Mouse (Mus musculus) layer of hippocampus, adult 8-10 months (tissue): ENCODE measurements at regions not wholly inside any gene's neighbourhood (a gene's known extent, or its start where the extent isn't known, plus 50 kb on each side); places are given as distances from the start of the nearest gene placed in this dataset.

ENCODE experiments used
- DNase-seq, 2 experiments: peaks; one replicate each; pipeline ENCODE4 v3.0.0; 2022; ENCODE audit warnings: low spot score in 2 of 2

- DNase-seq: no peak
These were observed 1275.9 kb upstream of the A1bg start for GRCm38 (mm10) chr15:62198721-62199120.

DNA sequence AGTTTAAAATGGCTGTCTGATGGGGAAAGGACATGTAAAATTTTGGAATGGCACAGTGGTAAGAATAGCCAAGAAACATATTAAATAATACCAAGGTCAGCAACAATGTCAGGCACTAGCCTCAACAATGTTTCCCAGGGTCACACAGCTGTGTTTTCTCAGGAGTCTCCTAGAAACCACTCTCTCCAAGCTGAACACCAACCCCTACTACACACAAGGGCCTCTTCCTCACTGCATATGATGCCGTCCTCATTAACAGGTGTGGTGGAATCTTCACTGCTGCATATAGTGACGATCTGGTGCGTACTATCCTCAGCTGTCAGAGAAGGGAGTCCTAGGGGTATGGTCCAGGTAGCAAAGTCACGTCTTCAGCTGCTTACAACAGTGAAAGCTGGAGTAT lies 1275.4 kb upstream of the A1bg start:
- no peak for DNase-seq

DNA sequence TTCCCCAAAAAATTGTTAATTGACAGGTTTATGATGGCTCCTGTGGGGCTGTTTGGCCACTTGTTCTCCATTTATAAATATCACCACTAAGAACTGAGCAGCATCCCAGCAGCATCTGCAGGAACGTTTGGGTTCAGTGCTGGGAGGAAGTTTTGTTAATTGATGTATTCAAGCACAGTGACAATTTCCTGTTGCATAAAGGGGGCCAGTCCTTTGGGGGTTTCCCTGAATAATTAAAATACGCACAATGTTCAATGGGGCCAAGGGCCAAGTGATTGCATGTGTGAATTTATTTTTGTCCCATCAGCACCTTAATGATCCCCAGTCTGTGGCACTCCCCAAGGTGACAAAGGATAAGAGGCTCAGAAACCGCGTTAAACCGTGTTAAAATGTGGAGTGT lies 1272.6 kb upstream of the A1bg start:
- no peak for DNase-seq

GRCm38 (mm10) chr15:62192706-62193105 lies 1269.9 kb upstream of the A1bg start:
- no peak for DNase-seq

GRCm38 (mm10) chr15:62191641-62192040 lies 1268.8 kb upstream of the A1bg start:
- DNase-seq: no peak

- DNase-seq: no peak
These were observed 1268.3 kb upstream of the A1bg start for GRCm38 (mm10) chr15:62190977-62191614.

DNA sequence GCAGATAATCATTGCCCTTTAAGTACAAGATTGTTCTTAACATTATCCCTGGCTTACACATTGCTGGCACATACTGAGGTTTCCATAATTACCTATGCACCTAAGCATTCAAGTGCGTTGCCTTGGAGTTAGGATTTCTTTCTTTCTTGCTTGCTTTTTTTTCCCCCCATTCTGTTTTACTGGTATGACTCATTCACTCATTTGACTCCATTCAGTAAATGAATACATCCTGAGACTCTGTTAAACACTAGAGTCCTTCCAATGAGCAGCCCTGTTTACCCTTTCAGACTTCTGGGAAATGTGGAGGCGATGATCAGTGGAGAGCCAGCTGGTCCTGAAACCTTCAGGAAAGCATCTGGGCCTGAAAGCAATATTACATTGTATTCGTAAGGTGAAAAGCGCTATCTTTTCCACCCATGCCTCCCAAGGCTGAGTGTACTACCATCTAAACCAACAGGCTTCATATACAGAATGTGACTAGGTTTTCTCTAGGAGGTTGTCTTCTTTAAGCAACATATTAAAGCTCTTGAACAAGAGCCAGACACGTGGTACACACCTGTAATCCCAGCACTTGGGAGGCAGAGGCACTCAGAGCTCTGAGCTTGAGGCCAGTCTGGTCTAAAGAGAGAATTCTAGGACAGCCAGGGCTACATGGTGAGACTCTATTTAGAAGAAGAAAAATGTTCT lies 1267.6 kb upstream of the A1bg start:
- no peak for DNase-seq

DNA sequence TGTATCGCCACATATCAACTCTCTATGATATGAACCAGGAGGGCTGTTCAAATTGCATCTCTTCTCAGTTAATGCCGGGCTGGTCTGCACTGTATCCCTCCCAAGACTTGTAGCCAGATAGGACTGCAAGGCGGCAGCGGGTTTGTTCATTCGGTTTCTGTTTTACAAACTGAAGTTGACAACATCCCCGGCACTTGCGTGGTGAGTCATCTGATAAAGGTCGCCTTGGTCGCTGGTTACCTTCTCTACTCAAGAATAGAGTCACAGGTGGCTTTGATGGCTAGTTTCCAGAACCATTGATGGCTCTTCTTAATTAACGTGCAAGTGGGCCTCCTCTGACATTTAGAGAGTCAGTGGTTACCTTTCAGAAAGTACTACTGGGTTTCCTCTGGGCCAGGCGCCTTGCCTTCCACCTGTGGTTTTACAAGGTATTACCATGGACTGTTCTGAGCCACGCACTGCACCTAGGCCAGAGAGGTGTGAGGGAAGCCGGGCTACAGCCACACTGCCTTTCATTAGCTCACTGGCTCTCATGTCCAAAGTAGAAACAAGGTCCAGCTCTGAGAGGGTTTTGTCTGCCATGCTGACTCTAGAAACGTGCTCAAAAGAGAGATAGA lies 1266.9 kb upstream of the A1bg start:
- DNase-seq: no peak

GRCm38 (mm10) chr15:62186548-62186947 lies 1263.7 kb upstream of the A1bg start:
- DNase-seq: no peak

- DNase-seq: no peak
These were observed 1261.0 kb upstream of the A1bg start for GRCm38 (mm10) chr15:62183803-62184202.

- no peak for DNase-seq
These were observed 1258.7 kb upstream of the A1bg start for GRCm38 (mm10) chr15:62181454-62181910.

GRCm38 (mm10) chr15:62180718-62181117 lies 1257.9 kb upstream of the A1bg start:
- no peak for DNase-seq

DNA sequence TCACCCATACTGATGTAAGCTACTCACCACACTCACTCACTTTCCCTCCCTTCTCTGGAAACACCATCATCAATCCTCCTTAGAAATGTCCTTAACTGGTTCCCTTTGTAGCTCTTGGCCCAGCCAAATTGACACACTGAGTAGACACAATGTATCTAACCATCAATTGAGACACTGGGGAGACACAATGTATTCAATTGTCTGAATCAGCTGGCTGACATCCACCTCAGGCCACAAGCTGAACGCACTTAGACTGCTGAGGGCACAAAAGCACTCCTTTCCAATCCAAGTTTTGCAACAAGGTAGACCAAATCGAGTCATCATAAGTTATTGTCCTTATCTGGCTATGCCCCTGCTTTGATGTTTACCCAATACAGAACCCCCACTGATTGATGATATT lies 1257.0 kb upstream of the A1bg start:
- no peak for DNase-seq

DNA sequence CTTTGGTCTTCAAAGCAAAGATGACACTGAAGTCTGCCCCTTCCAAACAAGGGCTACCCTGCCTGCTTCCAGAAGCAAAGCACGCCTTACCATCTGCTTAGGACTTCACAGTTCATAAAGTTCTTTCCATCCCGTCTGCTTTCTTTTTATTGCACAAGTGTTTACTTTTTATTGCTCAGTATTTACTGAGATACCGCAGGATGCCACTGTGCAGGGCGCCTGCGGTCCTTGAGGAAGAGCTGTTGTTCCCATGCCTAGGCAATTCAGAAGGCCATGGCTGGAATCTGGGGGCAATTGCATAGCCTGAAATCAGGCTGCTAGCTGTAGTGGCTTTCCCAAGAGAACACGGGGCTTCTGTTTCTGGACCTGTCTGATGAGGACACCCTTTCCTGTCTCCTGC lies 1255.8 kb upstream of the A1bg start:
- DNase-seq: no peak

- DNase-seq: no peak
These were observed 1255.1 kb upstream of the A1bg start for GRCm38 (mm10) chr15:62177768-62178410.

- DNase-seq: no peak
These were observed 1253.3 kb upstream of the A1bg start for GRCm38 (mm10) chr15:62176076-62176475.

GRCm38 (mm10) chr15:62173633-62174543 lies 1251.1 kb upstream of the A1bg start:
- no peak for DNase-seq

- DNase-seq: no peak
These were observed 1248.8 kb upstream of the A1bg start for GRCm38 (mm10) chr15:62171632-62172031.

GRCm38 (mm10) chr15:62171167-62171566 lies 1248.4 kb upstream of the A1bg start:
- no peak for DNase-seq

DNA sequence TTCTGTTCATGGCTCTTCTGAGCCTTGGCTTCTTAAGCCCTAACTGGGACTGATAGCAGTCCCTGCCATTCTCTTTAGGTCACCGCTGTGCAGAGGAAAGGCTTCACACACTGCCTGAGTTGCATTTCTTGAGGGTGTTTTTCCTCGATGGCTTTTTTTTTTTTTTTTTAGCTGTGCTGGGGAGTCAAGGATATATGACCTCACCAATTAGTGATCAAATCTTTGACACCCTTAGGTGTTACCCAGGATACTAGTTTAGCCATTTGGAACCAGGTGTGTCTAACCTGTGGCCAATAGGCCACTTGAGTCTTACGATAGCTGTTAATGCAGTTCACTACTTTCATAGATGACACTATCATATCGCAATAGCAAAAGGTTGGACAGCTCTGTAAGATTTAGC lies 1247.5 kb upstream of the A1bg start:
- DNase-seq: no peak

- DNase-seq: no peak
These were observed 1246.8 kb upstream of the A1bg start for GRCm38 (mm10) chr15:62169591-62170019.
